Comparison of ENCODE assay signal across 12 mouse cellular contexts in genomic region chr2:65909724-65910521, GRCm38 (mm10).
A peak's percentile ranks its signal among the peaks of the same experiment; 100 is the strongest.
DNase-seq lines count a peak whose midpoint lies in the region; ATAC-seq and TF ChIP-seq lines count a peak whose summit lies in the region.
"Had no signal": no experiment of that assay in that cellular context is flagged by ENCODE, and none has a peak within 500 bp of the region (broad histone marks: within the 10 kb centered on the region; RNA-seq: fewer than 3 reads in every experiment).

No protein-coding gene starts in this region.

- no peak for DNase-seq in heart, postnatal 4 days
- peak; percentile 68 for DNase-seq in brain, embryonic 14.5 days (ENCODE audit: low read depth)
- no peak for DNase-seq in kidney, postnatal 25 days
- DNase-seq in stomach, postnatal 0 days (ENCODE audit: low spot score): no peak
- no peak for DNase-seq in cerebellum, postnatal 36 days
- DNase-seq: lung, postnatal 36 days had no signal

- peak overlapping the region; percentile 54 for H3K4me2 ChIP-seq in heart, embryonic 16.5 days (ENCODE audit: low read depth, low read length)
- H3K4me2 ChIP-seq in hindbrain, embryonic 12.5 days (replicated peaks): peak overlapping the region; percentile 8
- peak overlapping the region; percentile 42 for H3K4me2 ChIP-seq in neural tube, embryonic 12.5 days (replicated peaks)
- no peak overlapping the region for H3K4me2 ChIP-seq in stomach, postnatal 0 days (replicated peaks; ENCODE audit: low read depth)
- H3K4me2 ChIP-seq: intestine, embryonic 15.5 days; limb, embryonic 13.5 days had no signal

- WGBS in heart, embryonic 16.5 days: 25% methylated on average over 13 of the region's 13 CpGs
- WGBS in hindbrain, embryonic 12.5 days: 11% methylated on average over 13 of the region's 13 CpGs
- WGBS in neural tube, embryonic 12.5 days: 13% methylated on average over 13 of the region's 13 CpGs
- 36% methylated on average over 13 of the region's 13 CpGs for WGBS in stomach, postnatal 0 days

- no peaks in the 10 kb centered on the region; the same call in 1 of the 2 replicates for H3K27me3 ChIP-seq in heart, embryonic 16.5 days (ENCODE audit: control insufficient read depth, insufficient read depth, low read length)
- H3K27me3 ChIP-seq in hindbrain, embryonic 12.5 days: no peaks in the 10 kb centered on the region
- no peaks in the 10 kb centered on the region for H3K27me3 ChIP-seq in neural tube, embryonic 12.5 days (replicated peaks)
- H3K27me3 ChIP-seq in stomach, postnatal 0 days (ENCODE audit: control insufficient read depth, insufficient read depth, low read length): no peaks in the 10 kb centered on the region
- H3K27me3 ChIP-seq: intestine, embryonic 15.5 days; limb, embryonic 13.5 days had no signal

- TF ChIP-seq CTCF in brain, embryonic 14.5 days (IDR thresholded peaks at IDR 0.05; ENCODE audit: borderline replicate concordance, extremely low read depth, insufficient read depth, insufficient read length): no peak
- no peak for TF ChIP-seq CTCF in stomach, postnatal 0 days (IDR thresholded peaks at IDR 0.05; ENCODE audit: low read depth)

- TF ChIP-seq EP300 in stomach, postnatal 0 days (optimal IDR thresholded peaks at IDR 0.05): no peak

- no peak overlapping the region for H3K27ac ChIP-seq in heart, embryonic 16.5 days (ENCODE audit: low read length)
- no peak overlapping the region for H3K27ac ChIP-seq in hindbrain, embryonic 12.5 days
- no peak overlapping the region for H3K27ac ChIP-seq in neural tube, embryonic 12.5 days
- no peak overlapping the region for H3K27ac ChIP-seq in stomach, postnatal 0 days (replicated peaks)
- H3K27ac ChIP-seq: intestine, embryonic 15.5 days; limb, embryonic 13.5 days had no signal

- TF ChIP-seq POLR2A in brain, embryonic 14.5 days (IDR thresholded peaks at IDR 0.05; ENCODE audit: borderline replicate concordance, extremely low read depth, insufficient read depth, insufficient read length, poor library complexity, severe bottlenecking): no peak

- no peak overlapping the region for H3K9ac ChIP-seq in heart, embryonic 16.5 days (ENCODE audit: low read length)
- no peak overlapping the region for H3K9ac ChIP-seq in hindbrain, embryonic 12.5 days
- no peak overlapping the region for H3K9ac ChIP-seq in neural tube, embryonic 12.5 days
- no peak overlapping the region for H3K9ac ChIP-seq in stomach, postnatal 0 days (ENCODE audit: low read length)
- H3K9ac ChIP-seq: intestine, embryonic 15.5 days; limb, embryonic 13.5 days had no signal

- no peaks in the 10 kb centered on the region for H3K9me3 ChIP-seq in heart, embryonic 16.5 days (replicated peaks; ENCODE audit: control insufficient read depth, low read length)
- no peaks in the 10 kb centered on the region for H3K9me3 ChIP-seq in hindbrain, embryonic 12.5 days (replicated peaks)
- H3K9me3 ChIP-seq in neural tube, embryonic 12.5 days: no peaks in the 10 kb centered on the region
- no peaks in the 10 kb centered on the region for H3K9me3 ChIP-seq in stomach, postnatal 0 days (ENCODE audit: control insufficient read depth, low read length)
- H3K9me3 ChIP-seq: intestine, embryonic 15.5 days; limb, embryonic 13.5 days had no signal

- H3K4me1 ChIP-seq in heart, embryonic 16.5 days (ENCODE audit: control insufficient read depth, insufficient read depth, low read length): 0 out of 2 replicates have a peak, but pooled peaks cover 5% of the 10 kb centered on the region
- H3K4me1 ChIP-seq in hindbrain, embryonic 12.5 days: peaks cover 21% of the 10 kb centered on the region
- peaks cover 24% of the 10 kb centered on the region for H3K4me1 ChIP-seq in neural tube, embryonic 12.5 days
- no peaks in the 10 kb centered on the region for H3K4me1 ChIP-seq in stomach, postnatal 0 days (replicated peaks; ENCODE audit: control insufficient read depth, insufficient read depth)
- H3K4me1 ChIP-seq: intestine, embryonic 15.5 days; limb, embryonic 13.5 days had no signal

- H3K36me3 ChIP-seq in heart, embryonic 16.5 days (ENCODE audit: control insufficient read depth, insufficient read depth): no peaks in the 10 kb centered on the region
- no peaks in the 10 kb centered on the region for H3K36me3 ChIP-seq in hindbrain, embryonic 12.5 days
- no peaks in the 10 kb centered on the region for H3K36me3 ChIP-seq in neural tube, embryonic 12.5 days
- no peaks in the 10 kb centered on the region for H3K36me3 ChIP-seq in stomach, postnatal 0 days (ENCODE audit: control insufficient read depth, insufficient read depth, low read length)
- H3K36me3 ChIP-seq: intestine, embryonic 15.5 days; limb, embryonic 13.5 days had no signal

- no peak for ATAC-seq in heart, embryonic 16.5 days (replicated peaks; ENCODE audit: extremely low read depth, insufficient read depth, low FRiP score)
- ATAC-seq in hindbrain, embryonic 12.5 days (ENCODE audit: low FRiP score): 0 out of 2 replicates have a peak, but pooled peaks have one; percentile 49
- ATAC-seq in neural tube, embryonic 12.5 days (ENCODE audit: low FRiP score, low read depth): peak; percentile 56
- ATAC-seq in stomach, postnatal 0 days (ENCODE audit: low FRiP score, low TSS enrichment): no peak
- ATAC-seq: CD4-positive, CD25-positive, alpha-beta regulatory T cell, adult 4 months; intestine, embryonic 15.5 days had no signal

- H3K4me3 ChIP-seq in heart, embryonic 16.5 days (ENCODE audit: low read length): peak overlapping the region; percentile 30
- H3K4me3 ChIP-seq in hindbrain, embryonic 12.5 days: no peak overlapping the region
- no peak overlapping the region for H3K4me3 ChIP-seq in neural tube, embryonic 12.5 days
- H3K4me3 ChIP-seq in stomach, postnatal 0 days (ENCODE audit: low read depth, low read length): no peak overlapping the region
- H3K4me3 ChIP-seq: intestine, embryonic 15.5 days; limb, embryonic 13.5 days had no signal

Comparison
In these comparisons a context has a peak if more than half of its experiments do, and no peak if none do; other contexts are left out.
1. ATAC-seq: peak in hindbrain, embryonic 12.5 days (single experiment) and neural tube, embryonic 12.5 days (single experiment); none in heart, embryonic 16.5 days (single experiment) and stomach, postnatal 0 days (single experiment).